Mouse (Mus musculus): ENCODE measurements around the gene Htra3. TPM values are rescaled to one million over a fixed set of nuclear protein-coding genes. Genes with fewer than 3 reads are reported as not detected.

Htra3 gene
- polyA plus RNA-seq, 1 experiment from 2014 or later: 1.2 TPM

DNA sequence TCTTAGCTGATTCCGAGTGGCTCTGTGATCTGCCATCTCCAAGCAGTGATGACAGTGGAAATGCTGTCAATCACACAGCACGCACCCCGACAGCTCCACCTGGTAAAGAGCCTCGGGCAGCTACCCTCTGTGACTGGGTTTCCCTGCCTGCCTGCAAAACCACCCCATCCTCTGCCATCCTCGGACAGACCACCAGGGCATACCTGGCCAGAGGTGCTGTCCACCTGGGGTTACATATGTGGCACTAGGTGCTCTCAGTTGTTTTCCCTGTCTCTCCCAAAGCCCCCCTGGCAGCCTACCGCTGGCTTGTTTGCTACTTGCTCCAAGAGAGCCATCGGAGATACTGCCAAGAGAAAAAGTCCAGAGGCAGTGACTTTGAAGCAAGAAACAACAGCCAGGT is 72.8 kb downstream of the Htra3 start:
- Histone ChIP-seq H3K4me3 (no peak overlapping the region), H3K9me3 (replicated peaks) (no peaks in the 10 kb centered on the region), H3K27me3 (replicated peaks) (no peaks in the 10 kb centered on the region), H3K4me2 (no peak overlapping the region), H3K9ac (no peak overlapping the region), H3K4me1 (peaks cover 8% of the 10 kb centered on the region), H3K27ac (no peak overlapping the region), H3K36me3 (0 out of 2 replicates have a peak, but pooled peaks cover 10% of the 10 kb centered on the region)
- no peak for ATAC-seq
- WGBS (ENCODE audit: insufficient replicate concordance): 69% methylated on average over 7 of the region's 7 CpGs

DNA sequence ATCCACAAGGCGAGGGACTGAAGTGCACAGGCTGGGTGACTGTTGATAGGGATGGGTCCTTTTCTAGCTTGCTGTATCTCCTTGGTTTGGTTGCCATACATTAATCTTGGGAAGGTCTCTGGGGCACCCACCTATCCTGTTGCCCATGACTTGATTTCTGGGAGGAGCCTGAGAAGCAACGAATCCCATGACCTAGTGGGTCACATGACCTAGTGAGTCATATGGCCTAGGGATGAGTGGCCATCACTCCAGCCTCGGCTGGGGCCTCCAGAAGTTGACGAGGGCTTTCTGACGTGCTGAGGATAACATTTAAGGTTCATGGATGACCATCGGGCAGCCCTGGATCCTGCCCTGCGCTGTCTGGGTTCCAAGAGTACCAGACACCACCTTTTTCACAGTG is 74.2 kb downstream of the Htra3 start:
- 53% methylated on average over 7 of the region's 7 CpGs for WGBS (ENCODE audit: insufficient replicate concordance)
- Histone ChIP-seq H3K4me2 (no peak overlapping the region), H3K4me1 (peaks cover 8% of the 10 kb centered on the region), H3K27me3 (replicated peaks) (no peaks in the 10 kb centered on the region), H3K4me3 (no peak overlapping the region), H3K27ac (no peak overlapping the region), H3K9me3 (replicated peaks) (no peaks in the 10 kb centered on the region), H3K36me3 (peaks cover 13% of the 10 kb centered on the region; the same call in 1 of the 2 replicates), H3K9ac (no peak overlapping the region)
- no peak for ATAC-seq

Other genes with a start within 250 kb of the Htra3 start
- 1.8 and 1.9 TPM in 2 replicates for gene Cpz, start 154.1 kb downstream of the Htra3 start, polyA plus RNA-seq (2016; fragmentation: Nextera tagmentation; extraction: Ambion mirVana)
- 5.0 and 5.3 TPM in 2 replicates for gene Trmt44, start 104.7 kb downstream of the Htra3 start, polyA plus RNA-seq (2016; fragmentation: Nextera tagmentation; extraction: Ambion mirVana)
- gene Acox3, start 96.7 kb downstream of the Htra3 start, polyA plus RNA-seq (2016; fragmentation: Nextera tagmentation; extraction: Ambion mirVana): 4.1 and 4.4 TPM in 2 replicates
- gene Sh3tc1, start 60.2 kb upstream of the Htra3 start, polyA plus RNA-seq (2016; fragmentation: Nextera tagmentation; extraction: Ambion mirVana): 3.3 and 3.8 TPM in 2 replicates
- 0.08 and 0.12 TPM in 2 replicates for gene Ablim2, start 78.1 kb upstream of the Htra3 start, polyA plus RNA-seq (2016; fragmentation: Nextera tagmentation; extraction: Ambion mirVana)
- 2.6 and 2.7 TPM in 2 replicates for gene Afap1, start 213.5 kb upstream of the Htra3 start, polyA plus RNA-seq (2016; fragmentation: Nextera tagmentation; extraction: Ambion mirVana)

Data from liver, embryonic 12.5 days (tissue).